Mouse (Mus musculus): ENCODE data around the gene E130114P18Rik.

Gene E130114P18Rik

GRCm38 (mm10) chr4:97805255-97805654 is 27.4 kb upstream of the E130114P18Rik start:
- no peak for DNase-seq (ENCODE audit: low spot score)

GRCm38 (mm10) chr4:97804638-97805037 is 26.8 kb upstream of the E130114P18Rik start:
- no peak for DNase-seq (ENCODE audit: low spot score)

- no peak for DNase-seq (ENCODE audit: low spot score)
These were observed 25.9 kb upstream of the E130114P18Rik start for GRCm38 (mm10) chr4:97803791-97804190.

GRCm38 (mm10) chr4:97796505-97796904 is 18.6 kb upstream of the E130114P18Rik start:
- DNase-seq (ENCODE audit: low spot score), result no peak

- no peak for DNase-seq (ENCODE audit: low spot score)
These were observed 18.1 kb upstream of the E130114P18Rik start for GRCm38 (mm10) chr4:97795957-97796356.

GRCm38 (mm10) chr4:97794865-97795264 is 17.0 kb upstream of the E130114P18Rik start:
- peak; percentile 43 for DNase-seq (ENCODE audit: low spot score)

- DNase-seq (ENCODE audit: low spot score), result no peak
These were observed 16.1 kb upstream of the E130114P18Rik start for GRCm38 (mm10) chr4:97793931-97794330.

- no peak for DNase-seq (ENCODE audit: low spot score)
These were observed 10.7 kb upstream of the E130114P18Rik start for GRCm38 (mm10) chr4:97788537-97788936.

GRCm38 (mm10) chr4:97787515-97787914 is 9.6 kb upstream of the E130114P18Rik start:
- no peak for DNase-seq (ENCODE audit: low spot score)

GRCm38 (mm10) chr4:97786571-97786970 is 8.7 kb upstream of the E130114P18Rik start:
- no peak for DNase-seq (ENCODE audit: low spot score)

- no peak for DNase-seq (ENCODE audit: low spot score)
These were observed 7.8 kb upstream of the E130114P18Rik start for GRCm38 (mm10) chr4:97785547-97786271.

- no peak for DNase-seq (ENCODE audit: low spot score)
These were observed 6.4 kb upstream of the E130114P18Rik start for GRCm38 (mm10) chr4:97784236-97784635.

- no peak for DNase-seq (ENCODE audit: low spot score)
These were observed 5.4 kb upstream of the E130114P18Rik start for GRCm38 (mm10) chr4:97783073-97783879.

- no peak for DNase-seq (ENCODE audit: low spot score)
These were observed 4.6 kb upstream of the E130114P18Rik start for GRCm38 (mm10) chr4:97782497-97782896.

GRCm38 (mm10) chr4:97782069-97782468 is 4.2 kb upstream of the E130114P18Rik start:
- DNase-seq (ENCODE audit: low spot score), result no peak

GRCm38 (mm10) chr4:97780666-97781435 is 3.0 kb upstream of the E130114P18Rik start:
- no peak for DNase-seq (ENCODE audit: low spot score)

GRCm38 (mm10) chr4:97780024-97780423 is 2.1 kb upstream of the E130114P18Rik start:
- DNase-seq (ENCODE audit: low spot score), result no peak

- DNase-seq (ENCODE audit: low spot score), result no peak
These were observed 1.4 kb upstream of the E130114P18Rik start for GRCm38 (mm10) chr4:97779003-97779930.

- no peak for DNase-seq (ENCODE audit: low spot score)
These were observed 529 bp upstream of the E130114P18Rik start for GRCm38 (mm10) chr4:97778211-97779002.

GRCm38 (mm10) chr4:97777081-97777705 is 685 bp downstream of the E130114P18Rik start:
- no peak for DNase-seq (ENCODE audit: low spot score)
